Mouse (Mus musculus) layer of hippocampus, postnatal 25 days (tissue): ENCODE measurements around the gene Ctbp1. TPM values are rescaled to one million over a fixed set of nuclear protein-coding genes. Genes with fewer than 3 reads are reported as not detected.

ENCODE experiments used
- DNase-seq, 2 experiments: peaks; one replicate each; pipeline ENCODE4 v3.0.0; 2022; ENCODE audit warnings: mixed read lengths in 2 of 2, low spot score in 1 of 2; ENCODE audit errors: extremely low spot score in 1 of 2
- total RNA-seq, 2 experiments: library from RNA; stranded (reverse); gene quantifications; 2 replicates each; pipeline ENCODE4 v1.2.3; 2021

Ctbp1 gene
- 100 to 1,000 TPM; 277 to 297 TPM for total RNA-seq

- DNase-seq, result peak; percentile 74 to 90
These were observed at the start of gene Ctbp1 for GRCm38 (mm10) chr5:33274953-33275454. Gene Ctbp1 (minus strand): TSS chr5:33274994.

DNA sequence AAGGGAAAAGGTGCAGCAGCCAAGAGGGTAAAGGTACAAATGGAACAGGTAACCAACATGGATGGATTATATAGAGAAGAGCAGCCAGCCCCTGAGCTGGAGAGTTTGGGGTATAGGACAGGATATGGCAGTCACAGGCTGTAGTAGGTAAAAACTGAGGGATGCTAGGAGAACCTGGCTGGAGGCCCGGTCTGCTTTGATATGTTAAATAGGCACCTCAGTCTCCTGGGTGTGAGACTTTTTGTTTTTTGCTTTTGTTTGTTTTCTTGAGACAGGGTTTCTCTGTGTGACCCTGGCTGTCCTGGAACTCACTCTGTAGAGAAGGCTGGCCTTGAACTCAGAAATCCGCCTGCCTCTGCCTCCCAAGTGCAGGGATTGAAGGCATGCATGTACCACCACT, 49.7 kb upstream of the Ctbp1 start:
- no peak for DNase-seq

DNA sequence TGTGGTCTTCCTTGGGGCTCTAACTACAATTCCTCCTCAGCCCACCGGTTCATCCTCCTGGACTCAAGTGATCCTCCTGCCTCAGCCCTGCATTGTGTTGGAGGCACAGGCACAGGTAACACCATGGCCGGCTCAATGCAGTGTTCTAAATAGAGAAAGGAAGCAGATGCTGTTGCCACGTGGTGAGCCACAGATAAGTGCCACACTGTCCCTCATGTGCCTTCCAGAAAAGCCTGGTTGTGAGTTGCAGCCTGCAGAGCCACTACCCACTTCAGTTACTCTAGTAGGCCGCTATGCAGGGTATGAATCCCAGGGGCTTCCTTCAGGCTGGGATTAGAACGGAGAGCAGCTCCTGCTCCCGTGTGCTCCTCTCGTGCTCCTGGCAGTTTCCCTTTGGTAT, 37.4 kb upstream of the Ctbp1 start:
- DNase-seq, result no peak

DNA sequence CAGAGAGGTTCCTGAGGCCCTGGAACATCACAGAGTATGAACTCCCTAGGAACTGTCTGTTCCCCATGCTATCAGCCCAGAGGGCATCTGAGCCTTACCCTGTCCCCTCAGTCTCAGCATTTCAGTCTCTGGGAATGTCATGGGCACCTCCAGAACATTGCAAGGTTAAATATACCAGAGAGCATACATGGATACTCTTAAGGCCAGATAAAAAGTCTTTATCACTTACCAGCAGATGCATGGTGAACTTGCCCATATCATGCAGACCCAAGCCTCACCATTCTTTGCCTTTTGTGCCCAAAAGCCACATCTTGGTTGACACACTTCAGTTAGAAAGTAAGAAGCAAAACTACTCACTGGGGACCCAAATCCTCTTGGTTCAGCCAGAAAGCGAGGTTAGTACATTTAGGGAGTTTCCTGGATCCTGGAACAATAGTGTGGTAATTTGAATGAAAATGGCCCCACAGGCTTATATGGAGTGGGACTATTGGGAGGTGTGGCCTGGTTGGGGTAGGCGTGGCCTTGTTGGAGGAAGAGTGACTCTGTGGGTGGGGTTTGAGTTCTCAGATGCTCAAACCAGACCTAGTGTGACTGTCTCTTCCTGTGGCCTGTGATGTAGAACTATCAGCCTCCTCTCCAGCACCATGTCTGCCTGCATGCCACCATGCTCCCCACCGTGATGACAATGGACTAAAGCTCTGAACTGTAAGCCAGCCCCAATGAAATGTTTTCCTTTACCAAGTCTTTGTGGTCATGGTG, 36.1 kb upstream of the Ctbp1 start:
- DNase-seq, result no peak

DNA sequence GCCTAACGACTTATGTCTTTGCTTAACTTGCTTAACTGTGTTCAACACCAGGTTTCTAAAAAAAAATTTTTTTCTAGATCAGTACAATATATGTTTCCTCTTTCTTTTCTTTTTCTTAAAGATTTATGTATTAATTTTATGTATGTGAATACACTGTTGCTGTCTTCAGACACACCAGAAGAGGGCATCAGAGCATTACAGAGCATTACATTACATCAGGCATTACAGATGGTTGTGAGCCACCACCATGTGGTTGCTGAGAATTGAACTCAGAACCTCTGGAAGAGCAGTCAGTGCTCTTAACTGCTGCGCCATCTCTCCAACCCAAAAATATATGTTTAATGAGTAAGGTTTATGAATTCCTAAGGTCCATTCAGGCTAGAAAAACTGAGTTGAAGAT, 27.0 kb upstream of the Ctbp1 start:
- no peak for DNase-seq

- DNase-seq, result no peak
These were observed 22.4 kb upstream of the Ctbp1 start for GRCm38 (mm10) chr5:33297164-33297563.

GRCm38 (mm10) chr5:33293796-33294430, 19.1 kb upstream of the Ctbp1 start:
- DNase-seq, result no peak

GRCm38 (mm10) chr5:33283951-33284350, 9.2 kb upstream of the Ctbp1 start:
- DNase-seq, result no peak

DNA sequence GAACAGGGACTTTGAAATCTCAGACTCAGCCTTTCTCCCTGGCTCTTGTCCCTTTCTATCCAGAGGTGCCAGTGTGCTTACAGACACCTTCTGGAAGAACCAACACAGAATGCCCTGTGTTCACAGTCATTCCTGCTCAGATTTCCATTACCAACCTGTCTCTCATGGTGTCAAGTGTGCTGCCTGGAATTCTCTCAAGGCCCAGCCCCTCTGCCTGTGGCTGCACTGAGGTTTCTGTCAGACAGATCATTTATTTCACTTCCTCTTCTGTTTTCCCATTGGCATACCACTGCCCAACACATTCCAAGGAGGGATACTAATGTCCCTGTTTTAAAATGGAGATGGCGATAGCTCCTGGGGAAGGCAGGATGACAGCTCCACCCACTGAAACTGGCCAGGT, 6.6 kb upstream of the Ctbp1 start:
- no peak for DNase-seq

GRCm38 (mm10) chr5:33278950-33279349, 4.2 kb upstream of the Ctbp1 start:
- DNase-seq, result peak in 1 of 2 experiments; percentile 21

GRCm38 (mm10) chr5:33277286-33277685, 2.5 kb upstream of the Ctbp1 start:
- DNase-seq, result no peak

- DNase-seq, result no peak
These were observed 960 bp upstream of the Ctbp1 start for GRCm38 (mm10) chr5:33275754-33276153.

GRCm38 (mm10) chr5:33274085-33274952, 475 bp downstream of the Ctbp1 start:
- peak; percentile 86 to 93 for DNase-seq

DNA sequence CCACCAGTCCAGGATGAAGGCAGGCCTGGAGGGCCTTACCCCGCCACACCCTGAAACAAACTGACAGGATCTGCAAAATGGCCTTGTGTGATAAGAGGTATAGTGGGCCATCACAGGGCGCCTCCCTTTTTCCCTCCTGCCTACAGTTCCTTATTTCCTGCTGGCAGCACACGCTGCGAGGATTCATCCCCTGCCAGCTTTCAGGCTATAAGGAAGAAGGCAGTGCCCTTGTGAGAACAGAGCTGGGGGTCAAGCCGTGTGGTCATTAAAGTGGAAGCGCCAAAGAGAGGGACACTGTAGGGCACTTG, 1.1 kb downstream of the Ctbp1 start:
- DNase-seq, result no peak

DNA sequence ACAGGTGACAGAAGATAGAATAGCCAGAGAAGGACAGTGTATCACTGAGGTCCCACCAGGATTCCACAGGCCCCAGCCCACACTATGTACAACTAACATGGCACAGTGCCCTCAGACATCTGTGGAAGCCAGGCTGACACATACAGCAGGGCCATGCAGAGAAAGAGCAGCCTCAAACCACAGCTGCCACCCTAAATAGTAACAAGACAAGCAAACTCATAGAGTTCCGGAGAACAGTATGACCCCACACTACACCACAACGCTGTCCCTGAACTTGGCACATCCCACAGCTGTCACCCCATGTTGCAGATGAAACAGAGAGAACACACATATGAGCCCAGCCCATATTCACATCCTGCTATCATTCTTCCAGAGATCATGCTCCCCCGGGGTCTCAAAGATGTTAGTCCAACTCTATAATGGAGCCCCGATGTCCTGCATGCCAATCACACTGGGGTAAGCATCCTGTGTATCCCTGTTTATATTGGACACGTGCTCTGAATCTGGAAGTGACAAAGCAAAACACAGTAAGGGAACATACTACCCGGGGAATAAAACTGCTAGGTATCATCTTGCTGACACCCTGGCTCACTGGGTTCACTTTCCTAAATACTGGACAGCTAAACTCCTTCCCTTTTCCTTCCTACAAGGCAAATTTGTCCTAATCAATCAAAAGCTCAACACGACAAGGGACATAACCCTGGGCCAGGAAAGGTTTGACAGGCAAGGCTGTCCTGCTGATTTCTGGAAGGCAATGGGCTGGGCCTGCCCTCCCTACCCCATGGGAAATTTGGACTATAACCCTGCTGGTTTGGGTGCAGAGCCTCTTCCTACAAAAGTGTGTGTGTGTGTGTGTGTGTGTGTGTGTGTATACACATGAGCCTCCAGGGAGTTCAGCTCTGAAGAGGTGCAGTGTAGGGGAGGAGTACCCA, 1.7 kb downstream of the Ctbp1 start:
- DNase-seq, result no peak

DNA sequence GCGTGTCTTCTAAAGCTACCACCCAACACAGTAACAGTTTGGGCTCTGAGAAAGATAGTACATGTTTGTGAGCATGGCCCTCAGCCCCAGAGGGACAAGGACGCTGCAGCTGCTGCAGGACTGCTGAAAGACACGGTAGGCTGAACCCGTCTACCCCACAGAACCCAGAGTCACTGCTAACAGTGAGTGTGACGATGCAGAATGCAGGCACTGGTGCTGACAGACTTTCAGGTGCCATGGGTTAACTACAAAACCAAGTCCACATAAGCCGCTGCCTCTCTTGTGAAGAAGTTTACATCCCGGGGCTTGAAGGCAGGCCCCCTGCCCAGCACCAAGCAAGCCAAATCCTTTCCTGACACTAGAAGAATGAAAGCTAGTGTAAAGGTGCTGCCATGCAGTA, 2.6 kb downstream of the Ctbp1 start:
- no peak for DNase-seq

- DNase-seq, result peak; percentile 80 to 96
These were observed 4.2 kb downstream of the Ctbp1 start for GRCm38 (mm10) chr5:33270568-33270967.

GRCm38 (mm10) chr5:33254416-33254815, 20.4 kb downstream of the Ctbp1 start:
- no peak for DNase-seq

DNA sequence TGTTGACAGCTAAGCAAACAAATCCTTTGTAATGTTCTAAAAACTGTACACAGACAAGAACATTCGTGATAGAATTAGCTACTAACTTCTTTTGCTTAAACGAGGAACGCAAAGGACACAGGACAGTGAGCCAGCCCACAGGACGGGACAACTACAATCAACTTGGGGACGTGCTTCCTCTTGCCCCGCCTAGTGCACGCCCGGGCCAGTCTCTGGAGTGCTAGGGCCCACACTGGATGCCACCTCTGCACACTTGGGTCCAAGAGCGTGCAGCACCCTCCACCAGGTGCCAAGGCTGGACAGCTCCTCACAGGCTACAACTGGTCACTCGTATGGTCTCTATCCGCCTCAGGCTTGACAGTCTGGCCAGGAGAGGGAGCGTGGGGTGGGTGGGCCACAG, 26.6 kb downstream of the Ctbp1 start:
- no peak for DNase-seq

- peak in 1 of 2 experiments; percentile 25 for DNase-seq
These were observed 27.4 kb downstream of the Ctbp1 start for GRCm38 (mm10) chr5:33247387-33247786.
